Mouse (Mus musculus) heart, embryonic 16.5 days (tissue): ENCODE measurements at regions not wholly inside any gene's neighbourhood (a gene's known extent, or its start where the extent isn't known, plus 50 kb on each side); places are given as distances from the start of the nearest gene placed in this dataset.

ENCODE experiments used
- ATAC-seq: fragments of 200-750 bp; cut with Nextera tagmentation; replicated peaks from 2 replicates; pipeline ENCODE4 v1.8.0; 2017; ENCODE audit warnings: moderate number of reproducible peaks; ENCODE audit not compliant: insufficient read depth, low FRiP score; ENCODE audit errors: extremely low read depth
- H3K27ac ChIP-seq: fragments of 300-500 bp; sonication (generic); 2 replicates; pipeline ENCODE4 v1.5.1; 2014; ENCODE audit warnings: mild to moderate bottlenecking, low read length, control low read depth, moderate library complexity
- H3K27me3 ChIP-seq: fragments of 300-500 bp; sonication (generic); 2 replicates; pipeline ENCODE4 v1.6.1; 2014; ENCODE audit warnings: low read length, mixed read lengths; ENCODE audit not compliant: control insufficient read depth, insufficient read depth
- H3K36me3 ChIP-seq: fragments of 300-500 bp; sonication (generic); 2 replicates; pipeline ENCODE4 v1.6.1; 2014; ENCODE audit not compliant: control insufficient read depth, insufficient read depth
- H3K4me1 ChIP-seq: fragments of 300-500 bp; sonication (generic); 2 replicates; pipeline ENCODE4 v1.6.1; 2014; ENCODE audit warnings: low read length, mixed read lengths; ENCODE audit not compliant: control insufficient read depth, insufficient read depth
- H3K4me2 ChIP-seq: fragments of 300-500 bp; sonication (generic); 2 replicates; pipeline ENCODE4 v1.6.1; 2014; ENCODE audit warnings: low read depth, mild to moderate bottlenecking, control low read depth, low read length
- H3K4me3 ChIP-seq: fragments of 300-500 bp; sonication (generic); 2 replicates; pipeline ENCODE4 v1.5.1; 2014; ENCODE audit warnings: mild to moderate bottlenecking, control low read depth, low read length
- H3K9ac ChIP-seq: fragments of 300-500 bp; sonication (generic); 2 replicates; pipeline ENCODE4 v1.6.1; 2014; ENCODE audit warnings: low read length, control low read depth
- H3K9me3 ChIP-seq: fragments of 300-500 bp; sonication (generic); replicated peaks from 2 replicates; pipeline ENCODE4 v1.6.1; 2016; ENCODE audit warnings: low read length; ENCODE audit not compliant: control insufficient read depth
- WGBS: fragments of 180-500 bp; shearing (Covaris S2); extraction: QIAGEN DNeasy Blood & Tissue Kit; methylation state at CpG from one replicate; pipeline ENCODE4 v1.1.7; 2014; 5-methylcytosine and 5-hydroxymethylcytosine counted together

GRCm38 (mm10) chr1:55900033-55900432 is 494.3 kb downstream of the Plcl1 start:
- peaks cover 4% of the 10 kb centered on the region; the same call in 1 of the 2 replicates for H3K27me3 ChIP-seq
- no peak overlapping the region for H3K9ac ChIP-seq
- ATAC-seq = no peak
- H3K9me3 ChIP-seq = no peaks in the 10 kb centered on the region
- WGBS = 65% methylated on average over 3 of the region's 3 CpGs
- H3K4me3 ChIP-seq = no peak overlapping the region
- no peak overlapping the region for H3K27ac ChIP-seq
- no peaks in the 10 kb centered on the region for H3K4me1 ChIP-seq
- H3K36me3 ChIP-seq = no peaks in the 10 kb centered on the region
- no peak overlapping the region for H3K4me2 ChIP-seq

DNA sequence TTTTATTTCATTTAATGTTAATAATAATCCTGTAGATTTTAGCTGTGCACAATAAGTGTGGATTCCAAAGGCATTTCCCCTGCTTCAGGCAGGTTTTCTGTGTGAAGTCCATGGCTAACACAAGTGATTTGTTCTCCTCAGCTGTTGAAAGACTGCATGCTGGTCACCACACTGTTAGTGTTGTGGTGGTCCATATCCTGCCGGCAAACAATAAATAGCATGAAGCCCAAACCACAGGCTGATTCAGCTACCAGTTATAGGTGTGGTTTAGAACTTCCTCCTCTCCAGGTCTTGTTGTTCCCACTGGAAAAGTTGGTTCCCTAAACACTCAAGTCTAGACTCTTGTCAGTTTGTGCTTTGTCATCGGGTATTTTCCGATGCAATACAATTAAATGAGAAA is 497.5 kb downstream of the Plcl1 start:
- Histone ChIP-seq H3K4me2 (no peak overlapping the region), H3K27me3 (no peaks in the 10 kb centered on the region), H3K9me3 (0 out of 2 replicates have a peak, but pooled peaks cover 6% of the 10 kb centered on the region), H3K9ac (no peak overlapping the region), H3K4me1 (no peaks in the 10 kb centered on the region), H3K27ac (no peak overlapping the region), H3K4me3 (no peak overlapping the region), H3K36me3 (no peaks in the 10 kb centered on the region)
- WGBS = 80% methylated on average over 3 of the region's 3 CpGs
- ATAC-seq = no peak

DNA sequence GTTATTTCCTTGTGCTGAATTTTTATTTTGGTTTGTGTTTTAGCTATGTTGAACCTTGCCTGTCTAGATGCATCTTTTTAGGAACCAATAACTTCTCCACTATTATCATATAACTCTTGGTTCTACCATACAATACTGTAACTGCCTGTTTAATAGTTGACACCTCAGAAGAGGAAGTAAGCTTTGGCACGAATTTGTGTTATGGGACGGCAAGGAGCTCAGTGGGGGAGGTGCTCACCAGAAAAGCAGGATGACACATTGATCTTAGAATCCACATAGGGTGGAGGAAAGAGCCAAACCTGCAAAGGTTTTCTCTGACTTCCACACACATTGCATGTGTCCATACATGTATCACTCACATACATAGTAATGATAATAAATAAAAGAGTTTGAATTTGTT is 498.9 kb downstream of the Plcl1 start:
- Histone ChIP-seq H3K4me1 (no peaks in the 10 kb centered on the region), H3K27ac (no peak overlapping the region), H3K27me3 (no peaks in the 10 kb centered on the region), H3K9ac (no peak overlapping the region), H3K4me3 (no peak overlapping the region), H3K4me2 (no peak overlapping the region), H3K9me3 (0 out of 2 replicates have a peak, but pooled peaks cover 6% of the 10 kb centered on the region), H3K36me3 (no peaks in the 10 kb centered on the region)
- ATAC-seq = no peak
- 59% methylated on average over 2 of the region's 2 CpGs for WGBS

GRCm38 (mm10) chr1:55905232-55905631 is 499.5 kb downstream of the Plcl1 start:
- Histone ChIP-seq H3K9me3 (0 out of 2 replicates have a peak, but pooled peaks cover 6% of the 10 kb centered on the region), H3K4me1 (no peaks in the 10 kb centered on the region), H3K9ac (no peak overlapping the region), H3K36me3 (no peaks in the 10 kb centered on the region), H3K4me3 (no peak overlapping the region), H3K4me2 (no peak overlapping the region), H3K27me3 (no peaks in the 10 kb centered on the region), H3K27ac (no peak overlapping the region)
- 95% methylated on average over 4 of the region's 4 CpGs for WGBS
- ATAC-seq = no peak

DNA sequence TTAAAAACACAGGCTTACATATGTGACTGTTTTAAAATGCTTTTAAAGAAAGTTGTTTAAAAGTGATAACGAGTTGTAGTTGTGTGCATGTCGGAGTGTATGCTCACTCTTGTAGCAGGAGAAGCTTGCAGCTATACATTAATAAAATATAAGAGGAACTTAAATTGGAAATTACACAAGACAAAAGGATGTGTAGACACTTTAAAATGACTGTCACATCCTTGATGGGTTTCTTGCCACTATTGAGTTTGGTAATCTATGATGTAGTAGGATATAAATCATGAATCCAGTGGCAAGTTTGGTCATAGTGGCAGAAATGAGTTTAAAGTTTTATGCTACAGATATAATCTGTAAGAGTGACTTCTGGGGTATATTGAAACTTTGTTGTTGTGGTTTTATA is 504.3 kb downstream of the Plcl1 start:
- Histone ChIP-seq H3K9me3 (0 out of 2 replicates have a peak, but pooled peaks cover 6% of the 10 kb centered on the region), H3K4me1 (no peaks in the 10 kb centered on the region), H3K9ac (no peak overlapping the region), H3K27me3 (no peaks in the 10 kb centered on the region), H3K27ac (no peak overlapping the region), H3K4me2 (no peak overlapping the region), H3K36me3 (no peaks in the 10 kb centered on the region), H3K4me3 (no peak overlapping the region)
- ATAC-seq = no peak
- WGBS = 72% methylated on average over 2 of the region's 2 CpGs

DNA sequence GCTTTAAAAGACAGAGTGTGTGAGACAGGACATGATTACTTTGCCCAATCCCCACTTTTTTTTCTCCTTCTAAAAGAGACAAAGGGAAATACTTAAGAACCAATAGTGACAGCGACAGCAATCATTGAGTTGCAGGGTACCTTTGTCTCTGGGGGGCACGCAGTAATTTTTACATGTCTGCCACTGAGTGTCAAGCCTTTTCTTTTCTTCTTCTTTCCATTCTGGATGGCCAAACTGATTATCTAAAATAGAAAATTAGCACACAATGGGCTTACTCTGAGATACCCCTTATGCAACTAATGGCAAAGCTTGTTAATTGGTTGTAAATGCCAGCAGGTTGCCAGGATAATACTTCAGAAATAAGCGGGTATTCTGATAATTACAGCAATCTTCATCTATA is 508.6 kb downstream of the Plcl1 start:
- H3K36me3 ChIP-seq = no peaks in the 10 kb centered on the region
- H3K9me3 ChIP-seq = no peaks in the 10 kb centered on the region
- H3K27me3 ChIP-seq = no peaks in the 10 kb centered on the region
- no peaks in the 10 kb centered on the region for H3K4me1 ChIP-seq
- H3K9ac ChIP-seq = no peak overlapping the region
- H3K4me3 ChIP-seq = no peak overlapping the region
- no peak overlapping the region for H3K27ac ChIP-seq
- 81% methylated on average over 3 of the region's 3 CpGs for WGBS
- no peak overlapping the region for H3K4me2 ChIP-seq
- ATAC-seq = no peak

- Histone ChIP-seq H3K9ac (no peak overlapping the region), H3K36me3 (no peaks in the 10 kb centered on the region)
- 54% methylated on average over 11 of the region's 11 CpGs for WGBS
Observed at GRCm38 (mm10) chr1:55915940-55916339, 510.2 kb downstream of the Plcl1 start.

GRCm38 (mm10) chr1:55919516-55919915 is 513.8 kb downstream of the Plcl1 start:
- ATAC-seq = no peak
- Histone ChIP-seq H3K36me3 (no peaks in the 10 kb centered on the region), H3K27ac (no peak overlapping the region), H3K4me2 (no peak overlapping the region), H3K4me3 (no peak overlapping the region), H3K4me1 (no peaks in the 10 kb centered on the region; the same call in 1 of the 2 replicates), H3K9ac (no peak overlapping the region), H3K9me3 (no peaks in the 10 kb centered on the region), H3K27me3 (no peaks in the 10 kb centered on the region)

More at GRCm38 (mm10) chr1:55915940-55916339, 510.2 kb downstream of the Plcl1 start:
- Histone ChIP-seq H3K9me3 (no peaks in the 10 kb centered on the region), H3K4me1 (no peaks in the 10 kb centered on the region), H3K27ac (no peak overlapping the region), H3K4me3 (no peak overlapping the region), H3K27me3 (no peaks in the 10 kb centered on the region), H3K4me2 (no peak overlapping the region)
- ATAC-seq = no peak

GRCm38 (mm10) chr1:55946786-55947549 is 541.2 kb downstream of the Plcl1 start:
- no peak overlapping the region for H3K9ac ChIP-seq
- no peaks in the 10 kb centered on the region for H3K4me1 ChIP-seq
- ATAC-seq = no peak

More at GRCm38 (mm10) chr1:55946786-55947549, 541.2 kb downstream of the Plcl1 start:
- WGBS = 63% methylated on average over 3 of the region's 3 CpGs
- Histone ChIP-seq H3K27me3 (no peaks in the 10 kb centered on the region), H3K36me3 (no peaks in the 10 kb centered on the region), H3K4me2 (no peak overlapping the region), H3K4me3 (no peak overlapping the region), H3K27ac (no peak overlapping the region), H3K9me3 (no peaks in the 10 kb centered on the region)
